Mouse (Mus musculus): Measurements from ENCODE around the gene Nxn. TPM values are rescaled to one million over a fixed set of nuclear protein-coding genes. Genes with fewer than 3 reads are reported as not detected.

Nxn gene
- polyA plus RNA-seq, 1 experiment from 2014 or later: 36.4 TPM

- no peaks in the 10 kb centered on the region for H3K27me3 ChIP-seq
- H3K4me2 ChIP-seq: no peak overlapping the region
- no peaks in the 10 kb centered on the region for H3K36me3 ChIP-seq
- 80% methylated on average over 3 of the region's 3 CpGs for WGBS
- no peaks in the 10 kb centered on the region for H3K9me3 ChIP-seq
- no peak overlapping the region for H3K4me3 ChIP-seq
- H3K9ac ChIP-seq: no peak overlapping the region
- no peak for ATAC-seq (ENCODE audit: low read depth)
- H3K27ac ChIP-seq (replicated peaks): no peak overlapping the region
- peaks cover 81% of the 10 kb centered on the region for H3K4me1 ChIP-seq (replicated peaks)
Observed at GRCm38 (mm10) chr11:76376425-76376824, 22.5 kb downstream of the Nxn start.

GRCm38 (mm10) chr11:76374491-76375185 is 24.3 kb downstream of the Nxn start:
- H3K27ac ChIP-seq (replicated peaks): peak overlapping the region; percentile 64
- no peaks in the 10 kb centered on the region for H3K27me3 ChIP-seq
- H3K4me3 ChIP-seq: no peak overlapping the region
- H3K4me2 ChIP-seq: no peak overlapping the region
- H3K36me3 ChIP-seq: no peaks in the 10 kb centered on the region
- 0 out of 2 replicates have a peak overlapping the region, but pooled peaks have one; percentile 4 for H3K9ac ChIP-seq
- no peaks in the 10 kb centered on the region for H3K9me3 ChIP-seq
- ATAC-seq (ENCODE audit: low read depth): peak; percentile 38; the same call in 1 of the 2 replicates
- WGBS: 58% methylated on average over 17 of the region's 17 CpGs
- H3K4me1 ChIP-seq (replicated peaks): peaks cover 88% of the 10 kb centered on the region

- H3K27ac ChIP-seq (replicated peaks): peak overlapping the region; percentile 54
- no peaks in the 10 kb centered on the region for H3K36me3 ChIP-seq
- no peaks in the 10 kb centered on the region for H3K27me3 ChIP-seq
- H3K4me2 ChIP-seq: no peak overlapping the region
- H3K9ac ChIP-seq: no peak overlapping the region
- WGBS: 58% methylated on average over 6 of the region's 6 CpGs
- peaks cover 75% of the 10 kb centered on the region for H3K4me1 ChIP-seq (replicated peaks)
- no peak for ATAC-seq (ENCODE audit: low read depth)
- H3K9me3 ChIP-seq: no peaks in the 10 kb centered on the region
- H3K4me3 ChIP-seq: no peak overlapping the region
Observed at GRCm38 (mm10) chr11:76372534-76372933, 26.4 kb downstream of the Nxn start.

GRCm38 (mm10) chr11:76372120-76372519 is 26.8 kb downstream of the Nxn start:
- H3K9me3 ChIP-seq: no peaks in the 10 kb centered on the region
- 0 out of 2 replicates have a peak overlapping the region, but pooled peaks have one; percentile 31 for H3K9ac ChIP-seq
- H3K27me3 ChIP-seq: no peaks in the 10 kb centered on the region
- peak; percentile 26; the same call in 1 of the 2 replicates for ATAC-seq (ENCODE audit: low read depth)
- 50% methylated on average over 2 of the region's 2 CpGs for WGBS
- no peak overlapping the region for H3K4me2 ChIP-seq
- no peak overlapping the region for H3K4me3 ChIP-seq
- peaks cover 71% of the 10 kb centered on the region for H3K4me1 ChIP-seq (replicated peaks)
- no peaks in the 10 kb centered on the region for H3K36me3 ChIP-seq
- peak overlapping the region; percentile 54 for H3K27ac ChIP-seq (replicated peaks)

GRCm38 (mm10) chr11:76370491-76370890 is 28.4 kb downstream of the Nxn start:
- H3K4me2 ChIP-seq: no peak overlapping the region
- H3K27me3 ChIP-seq: no peaks in the 10 kb centered on the region
- H3K9ac ChIP-seq: no peak overlapping the region
- H3K4me1 ChIP-seq (replicated peaks): peaks cover 55% of the 10 kb centered on the region
- H3K4me3 ChIP-seq: no peak overlapping the region
- no peaks in the 10 kb centered on the region for H3K9me3 ChIP-seq
- ATAC-seq (ENCODE audit: low read depth): no peak
- no peak overlapping the region for H3K27ac ChIP-seq (replicated peaks)
- H3K36me3 ChIP-seq: no peaks in the 10 kb centered on the region

- H3K9ac ChIP-seq: no peak overlapping the region
- WGBS: 89% methylated on average over 15 of the region's 15 CpGs
- no peak overlapping the region for H3K4me2 ChIP-seq
- no peak overlapping the region for H3K4me3 ChIP-seq
- no peak overlapping the region for H3K27ac ChIP-seq (replicated peaks)
- no peaks in the 10 kb centered on the region for H3K9me3 ChIP-seq
- ATAC-seq (ENCODE audit: low read depth): no peak
- H3K27me3 ChIP-seq: no peaks in the 10 kb centered on the region
- no peaks in the 10 kb centered on the region for H3K36me3 ChIP-seq
- H3K4me1 ChIP-seq (replicated peaks): peaks cover 49% of the 10 kb centered on the region
Observed at GRCm38 (mm10) chr11:76366720-76367119, 32.2 kb downstream of the Nxn start.

GRCm38 (mm10) chr11:76364038-76364437 is 34.9 kb downstream of the Nxn start:
- H3K27me3 ChIP-seq: no peaks in the 10 kb centered on the region
- peak overlapping the region; percentile 73 for H3K27ac ChIP-seq (replicated peaks)
- no peaks in the 10 kb centered on the region for H3K9me3 ChIP-seq
- no peaks in the 10 kb centered on the region for H3K36me3 ChIP-seq
- peaks cover 52% of the 10 kb centered on the region for H3K4me1 ChIP-seq (replicated peaks)
- 52% methylated on average over 5 of the region's 5 CpGs for WGBS
- no peak for ATAC-seq (ENCODE audit: low read depth)
- 0 out of 2 replicates have a peak overlapping the region, but pooled peaks have one; percentile 9 for H3K9ac ChIP-seq
- peak overlapping the region; percentile 14; the same call in 1 of the 2 replicates for H3K4me2 ChIP-seq
- no peak overlapping the region for H3K4me3 ChIP-seq

- Histone ChIP-seq H3K36me3 (no peaks in the 10 kb centered on the region), H3K4me2 (peak overlapping the region; percentile 14), H3K9me3 (no peaks in the 10 kb centered on the region), H3K27ac (replicated peaks) (peak overlapping the region; percentile 73), H3K9ac (0 out of 2 replicates have a peak overlapping the region, but pooled peaks have one; percentile 9), H3K4me1 (replicated peaks) (peaks cover 56% of the 10 kb centered on the region), H3K4me3 (no peak overlapping the region), H3K27me3 (no peaks in the 10 kb centered on the region)
- 7% methylated on average over 9 of the region's 9 CpGs for WGBS
- ATAC-seq (ENCODE audit: low read depth): peak; percentile 74; the same call in 1 of the 2 replicates
Observed at GRCm38 (mm10) chr11:76363636-76364035, 35.3 kb downstream of the Nxn start.

- H3K4me2 ChIP-seq: peak overlapping the region; percentile 11; the same call in 1 of the 2 replicates
- 6% methylated on average over 6 of the region's 6 CpGs for WGBS
- peak overlapping the region; percentile 38 for H3K9ac ChIP-seq
- peaks cover 61% of the 10 kb centered on the region for H3K4me1 ChIP-seq (replicated peaks)
- H3K4me3 ChIP-seq: no peak overlapping the region
- no peaks in the 10 kb centered on the region for H3K27me3 ChIP-seq
- H3K9me3 ChIP-seq: no peaks in the 10 kb centered on the region
- H3K36me3 ChIP-seq: no peaks in the 10 kb centered on the region
- ATAC-seq (ENCODE audit: low read depth): peak; percentile 78
- H3K27ac ChIP-seq (replicated peaks): peak overlapping the region; percentile 73
Observed at GRCm38 (mm10) chr11:76363178-76363577, 35.8 kb downstream of the Nxn start.

- Histone ChIP-seq H3K9ac (no peak overlapping the region), H3K36me3 (no peaks in the 10 kb centered on the region), H3K27ac (replicated peaks) (no peak overlapping the region), H3K27me3 (no peaks in the 10 kb centered on the region), H3K4me1 (replicated peaks) (peaks cover 79% of the 10 kb centered on the region), H3K4me3 (no peak overlapping the region), H3K4me2 (no peak overlapping the region), H3K9me3 (no peaks in the 10 kb centered on the region)
- no peak for ATAC-seq (ENCODE audit: low read depth)
- 48% methylated on average over 4 of the region's 4 CpGs for WGBS
Observed at GRCm38 (mm10) chr11:76361422-76361821, 37.5 kb downstream of the Nxn start.

GRCm38 (mm10) chr11:76360255-76360654 is 38.7 kb downstream of the Nxn start:
- no peak overlapping the region for H3K27ac ChIP-seq (replicated peaks)
- ATAC-seq (ENCODE audit: low read depth): no peak
- H3K9ac ChIP-seq: no peak overlapping the region
- no peak overlapping the region for H3K4me3 ChIP-seq
- H3K27me3 ChIP-seq: no peaks in the 10 kb centered on the region
- WGBS: 41% methylated on average over 6 of the region's 6 CpGs
- H3K4me2 ChIP-seq: no peak overlapping the region
- peaks cover 89% of the 10 kb centered on the region for H3K4me1 ChIP-seq (replicated peaks)
- H3K9me3 ChIP-seq: no peaks in the 10 kb centered on the region
- no peaks in the 10 kb centered on the region for H3K36me3 ChIP-seq

- Histone ChIP-seq H3K9me3 (no peaks in the 10 kb centered on the region), H3K9ac (no peak overlapping the region), H3K4me1 (replicated peaks) (peaks cover 91% of the 10 kb centered on the region), H3K27ac (replicated peaks) (peak overlapping the region; percentile 54; the same call in 1 of the 2 replicates), H3K4me3 (no peak overlapping the region), H3K27me3 (no peaks in the 10 kb centered on the region), H3K36me3 (no peaks in the 10 kb centered on the region), H3K4me2 (no peak overlapping the region)
- 40% methylated on average over 14 of the region's 14 CpGs for WGBS
- ATAC-seq (ENCODE audit: low read depth): no peak
Observed at GRCm38 (mm10) chr11:76358628-76359320, 40.2 kb downstream of the Nxn start.
